Mouse (Mus musculus) small intestine, adult 2 months (tissue): Measurements from ENCODE around the gene Chsy1.

Experiments used
- CTCF ChIP-seq: fragments of 200-500 bp; IDR thresholded peaks from 2 replicates; pipeline ENCODE4 v1.5.1; 2012; ENCODE audit warnings: low read depth, mild to moderate bottlenecking, control low read depth, inconsistent platforms, low read length, moderate library complexity, mixed read lengths; ENCODE audit not compliant: insufficient replicate concordance, insufficient read length; ENCODE audit errors: extremely low read depth
- POLR2A ChIP-seq: fragments of 200-500 bp; IDR thresholded peaks from 2 replicates; pipeline ENCODE4 v1.6.1; 2012; ENCODE audit warnings: low read depth, mild to moderate bottlenecking, control low read depth, inconsistent platforms, low read length, moderate library complexity

- TF ChIP-seq POLR2A (no peak), CTCF (no peak)
Observed at GRCm38 (mm10) chr7:66187581-66188231, 78.4 kb downstream of the Chsy1 start.
